Mouse (Mus musculus) heart, postnatal 14 days (tissue): ENCODE results near the gene Pcsk5. TPM values are rescaled to one million over a fixed set of nuclear protein-coding genes. Genes with fewer than 3 reads are reported as not detected.
A peak's percentile ranks its signal among the peaks of the same experiment; 100 is the strongest.

Experiments
- DNase-seq, 2 experiments: peaks; one replicate each; pipeline ENCODE4 v3.0.0; 2021 to 2022
- intact Hi-C: fragments of 180-260 bp; cut with DNase I; formaldehyde crosslinking; loops from one replicate; pipeline ENCODE4 v1.15.1; 2025
- total RNA-seq, 2 experiments: library from RNA; stranded (reverse); gene quantifications; 2 replicates each; pipeline ENCODE4 v1.2.3; 2021

Gene Pcsk5
- total RNA-seq, 2 experiments from 2014 or later: 3.8 to 4.8 TPM

- DNase-seq: no peak
- intact Hi-C loops: no loop called here
Observed at GRCm38 (mm10) chr19:17412915-17413459, 424.4 kb downstream of the Pcsk5 start.

GRCm38 (mm10) chr19:17410465-17411065 is 426.9 kb downstream of the Pcsk5 start:
- DNase-seq: no peak
- intact Hi-C loops: no loop called here

GRCm38 (mm10) chr19:17409351-17409750 is 428.1 kb downstream of the Pcsk5 start:
- intact Hi-C loops: no loop called here
- no peak for DNase-seq

- DNase-seq: no peak
- intact Hi-C loops: no loop called here
Observed at GRCm38 (mm10) chr19:17408591-17408990, 428.8 kb downstream of the Pcsk5 start.

GRCm38 (mm10) chr19:17406823-17407222 is 430.6 kb downstream of the Pcsk5 start:
- intact Hi-C loops: no loop called here
- no peak for DNase-seq

- intact Hi-C loops: no loop called here
- DNase-seq: no peak
Observed at GRCm38 (mm10) chr19:17403175-17403574, 434.3 kb downstream of the Pcsk5 start.

GRCm38 (mm10) chr19:17400571-17400970 is 436.9 kb downstream of the Pcsk5 start:
- DNase-seq: no peak

GRCm38 (mm10) chr19:17399965-17400364 is 437.5 kb downstream of the Pcsk5 start:
- intact Hi-C loops: loop anchor here (10.0 kb wide), 3 partner anchors 435 to 1315 kb away; partner anchors contain the start of genes D030056L22Rik and Pcsk5
- no peak for DNase-seq

More at GRCm38 (mm10) chr19:17400571-17400970, 436.9 kb downstream of the Pcsk5 start:
- intact Hi-C loops: no loop called here

GRCm38 (mm10) chr19:17397922-17398321 is 439.5 kb downstream of the Pcsk5 start:
- DNase-seq: no peak
- intact Hi-C loops: loop anchor here (10.0 kb wide), 3 partner anchors 437 to 1317 kb away; partner anchors contain the start of genes D030056L22Rik and Pcsk5

GRCm38 (mm10) chr19:17396802-17397201 is 440.6 kb downstream of the Pcsk5 start:
- intact Hi-C loops: loop anchor here (10.0 kb wide), 3 partner anchors 438 to 1318 kb away; partner anchors contain the start of genes D030056L22Rik and Pcsk5
- no peak for DNase-seq

GRCm38 (mm10) chr19:17393841-17394591 is 443.4 kb downstream of the Pcsk5 start, which contains the start of gene Rfk:
Gene Rfk, plus strand, starts transcription at chr19:17394043.
- intact Hi-C loops: loop anchor here (5.0 to 10.0 kb wide), 4 partner anchors 232 to 1321 kb away; partner anchors contain the start of genes D030056L22Rik and Pcsk5
- peak; percentile 96 to 97 for DNase-seq

- DNase-seq: no peak
- intact Hi-C loops: loop anchor here (5.0 to 10.0 kb wide), 4 partner anchors 231 to 1322 kb away; partner anchors contain the start of genes D030056L22Rik and Pcsk5
Observed at GRCm38 (mm10) chr19:17392866-17393265, 444.6 kb downstream of the Pcsk5 start.

- intact Hi-C loops: loop anchor here (1.0 to 10.0 kb wide), 2 partner anchors 264 to 594 kb away; no protein-coding TSS in a partner anchor
- DNase-seq: peak in 1 of 2 experiments; percentile 16
Observed at GRCm38 (mm10) chr19:17388404-17388803, 449.0 kb downstream of the Pcsk5 start.

GRCm38 (mm10) chr19:17386424-17386823 is 451.0 kb downstream of the Pcsk5 start:
- intact Hi-C loops: loop anchor here (10.0 kb wide), 1 partner anchor 592 kb away; no protein-coding TSS in a partner anchor
- DNase-seq: no peak

GRCm38 (mm10) chr19:17385426-17385825 is 452.0 kb downstream of the Pcsk5 start:
- intact Hi-C loops: loop anchor here (10.0 kb wide), 1 partner anchor 591 kb away; no protein-coding TSS in a partner anchor
- DNase-seq: no peak

GRCm38 (mm10) chr19:17385022-17385421 is 452.4 kb downstream of the Pcsk5 start:
- no peak for DNase-seq
- intact Hi-C loops: loop anchor here (10.0 kb wide), 1 partner anchor 590 kb away; no protein-coding TSS in a partner anchor

GRCm38 (mm10) chr19:17382807-17383397 is 454.5 kb downstream of the Pcsk5 start:
- intact Hi-C loops: loop anchor here (10.0 kb wide), 1 partner anchor 588 kb away; no protein-coding TSS in a partner anchor
- no peak for DNase-seq
